Mouse (Mus musculus) cerebellum, postnatal 10 days (tissue): ENCODE results near the gene Ankmy1.

Experiments
- DNase-seq, 2 experiments: peaks; one replicate each; pipeline ENCODE4 v3.0.0; 2021; ENCODE audit warnings: mixed read lengths in 2 of 2

Ankmy1 gene

DNA sequence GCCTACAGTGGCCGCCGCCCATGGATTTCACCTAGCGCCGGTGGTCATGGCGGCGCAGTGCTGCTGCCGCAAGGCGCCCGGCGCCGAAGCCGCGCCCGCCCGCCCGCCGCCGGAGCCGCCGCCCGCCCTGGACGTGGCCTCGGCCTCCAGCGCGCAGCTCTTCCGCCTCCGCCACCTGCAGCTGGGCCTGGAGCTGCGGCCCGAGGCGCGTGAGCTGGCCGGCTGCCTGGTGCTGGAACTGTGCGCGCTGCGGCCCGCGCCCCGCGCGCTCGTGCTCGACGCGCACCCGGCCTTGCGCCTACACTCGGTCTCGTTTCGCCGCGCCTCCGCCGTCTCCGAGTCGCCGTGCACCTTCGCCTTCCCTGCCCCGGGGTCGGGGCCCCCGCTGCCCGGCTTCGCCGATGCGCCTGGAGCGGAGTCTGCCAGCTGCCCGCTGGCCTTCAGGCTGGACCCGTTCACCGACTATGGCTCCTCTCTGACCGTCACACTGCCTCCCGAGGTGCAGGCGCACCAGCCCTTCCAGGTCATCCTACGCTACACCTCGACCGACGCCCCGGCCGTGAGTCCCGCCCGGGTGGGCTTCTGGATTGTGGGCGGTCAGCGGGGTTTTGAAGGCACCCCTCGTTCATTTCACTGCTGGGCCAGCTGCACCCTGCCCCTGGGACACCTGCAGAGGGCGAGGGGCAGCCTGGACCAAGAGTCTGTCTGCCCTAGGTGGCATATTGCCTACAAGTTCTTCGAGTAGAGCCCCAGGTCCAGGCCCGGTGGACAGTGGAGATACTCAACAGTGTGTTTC lies 8.4 kb upstream of the Ankmy1 start:
- DNase-seq: peak; percentile 90 to 91

DNA sequence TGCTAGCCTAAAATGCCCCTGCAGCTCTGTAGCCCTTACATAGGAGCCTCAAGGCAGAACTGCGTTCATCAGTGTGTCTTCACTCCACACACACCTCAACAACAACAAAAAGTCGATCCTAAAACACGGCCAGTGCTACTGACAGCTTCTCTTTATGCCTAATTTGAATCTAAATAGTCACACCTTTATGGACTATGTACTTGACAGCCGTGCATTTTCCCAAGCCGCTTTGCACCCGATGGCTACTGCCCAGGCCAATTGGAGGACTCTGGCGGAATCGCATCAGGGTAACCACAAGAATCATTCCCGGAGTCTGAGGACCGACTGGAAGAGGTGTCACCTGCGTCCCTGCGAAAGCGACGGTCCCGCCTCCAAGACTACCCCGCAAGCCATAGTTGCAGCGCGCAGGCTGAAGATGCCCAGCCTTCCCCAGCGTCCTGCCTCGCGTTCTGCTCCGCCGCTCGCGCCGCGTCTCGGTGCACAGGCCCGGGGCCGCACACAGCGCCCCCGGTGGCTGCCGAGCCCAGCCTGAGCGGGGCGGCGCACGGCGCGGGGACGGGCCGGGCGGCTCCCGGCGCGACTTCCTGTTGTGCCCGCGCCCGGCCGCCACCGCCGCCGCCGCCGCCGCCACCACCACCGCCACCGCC lies 7.7 kb upstream of the Ankmy1 start, which contains the start of gene Rnpepl1:
TSS of gene Rnpepl1 (plus strand) at position 545 of the 647 bp plus-strand sequence.
- DNase-seq: peak; percentile 87 to 89

DNA sequence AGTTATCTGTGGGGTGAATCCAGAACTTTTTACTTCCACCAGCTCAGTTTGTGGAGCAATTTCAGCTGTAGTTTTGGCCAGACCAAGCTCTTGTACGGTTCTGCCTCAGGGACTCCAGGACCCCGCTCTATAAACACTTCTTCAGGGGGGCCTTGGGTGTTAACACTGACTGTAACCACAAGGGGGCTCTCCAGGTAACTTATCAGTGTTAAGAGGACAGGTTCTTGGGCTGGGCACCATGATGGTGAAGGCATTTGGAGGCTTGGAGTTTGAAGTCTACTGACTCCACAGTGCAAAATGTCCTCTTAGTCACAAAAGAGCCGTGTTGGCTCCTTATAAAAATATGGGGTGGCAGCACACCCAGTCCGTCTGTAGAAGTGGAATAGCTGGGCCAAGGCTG lies 6.4 kb upstream of the Ankmy1 start:
- DNase-seq: peak; percentile 47 to 66

DNA sequence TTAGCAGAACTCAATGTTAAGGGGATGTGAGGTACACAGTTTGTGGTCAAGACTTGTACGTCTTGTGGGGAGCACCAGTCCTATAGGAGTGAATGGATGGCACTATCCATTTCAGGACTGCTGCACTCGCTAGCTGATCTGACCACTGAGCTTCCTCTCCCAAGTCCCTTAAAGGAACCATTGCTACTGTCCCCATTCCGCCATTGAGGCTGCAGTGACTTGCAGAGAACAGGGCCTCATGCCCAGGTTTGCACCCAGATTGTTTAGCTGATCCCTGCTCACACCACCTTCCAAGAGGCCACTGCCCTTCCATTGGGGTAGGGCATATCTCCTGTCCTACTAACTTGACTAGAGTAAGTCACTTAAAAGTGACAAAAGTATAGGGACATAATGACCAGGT lies 6.0 kb upstream of the Ankmy1 start:
- no peak for DNase-seq

DNA sequence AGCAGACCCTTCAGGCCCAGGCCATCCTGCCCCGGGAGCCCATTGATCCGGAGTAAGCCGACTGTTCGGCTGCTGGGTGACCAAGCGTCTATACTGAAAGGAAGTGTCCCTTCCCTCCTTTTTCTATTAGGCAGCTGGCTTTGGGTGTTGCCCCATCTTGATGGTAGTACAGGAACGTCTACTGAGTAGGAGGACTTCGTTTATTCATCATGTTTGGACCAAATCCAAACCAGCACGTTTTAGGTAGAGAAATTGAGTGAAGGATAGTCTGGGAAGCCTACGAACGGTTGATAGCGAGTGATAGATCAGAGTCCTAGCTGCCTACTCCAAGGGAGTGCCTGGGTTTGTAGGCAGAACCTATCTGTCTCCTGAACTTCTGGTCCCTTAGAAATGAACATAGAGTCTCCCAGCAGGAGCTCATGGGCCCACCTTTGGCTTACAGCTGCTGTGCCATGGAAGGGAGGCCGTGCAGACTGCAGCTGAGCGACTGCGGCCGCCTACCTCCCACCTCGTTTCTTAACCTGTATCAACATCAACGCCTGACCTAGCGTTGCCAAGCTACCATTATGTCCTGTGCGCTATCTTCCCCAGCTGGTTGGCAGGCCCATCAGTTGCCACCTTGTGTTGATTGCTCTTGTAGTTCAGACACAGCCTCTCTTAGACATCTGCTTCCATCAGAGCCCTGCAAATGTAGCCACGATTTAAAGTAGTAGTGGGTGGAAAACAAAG lies 5.1 kb upstream of the Ankmy1 start:
- DNase-seq: no peak

DNA sequence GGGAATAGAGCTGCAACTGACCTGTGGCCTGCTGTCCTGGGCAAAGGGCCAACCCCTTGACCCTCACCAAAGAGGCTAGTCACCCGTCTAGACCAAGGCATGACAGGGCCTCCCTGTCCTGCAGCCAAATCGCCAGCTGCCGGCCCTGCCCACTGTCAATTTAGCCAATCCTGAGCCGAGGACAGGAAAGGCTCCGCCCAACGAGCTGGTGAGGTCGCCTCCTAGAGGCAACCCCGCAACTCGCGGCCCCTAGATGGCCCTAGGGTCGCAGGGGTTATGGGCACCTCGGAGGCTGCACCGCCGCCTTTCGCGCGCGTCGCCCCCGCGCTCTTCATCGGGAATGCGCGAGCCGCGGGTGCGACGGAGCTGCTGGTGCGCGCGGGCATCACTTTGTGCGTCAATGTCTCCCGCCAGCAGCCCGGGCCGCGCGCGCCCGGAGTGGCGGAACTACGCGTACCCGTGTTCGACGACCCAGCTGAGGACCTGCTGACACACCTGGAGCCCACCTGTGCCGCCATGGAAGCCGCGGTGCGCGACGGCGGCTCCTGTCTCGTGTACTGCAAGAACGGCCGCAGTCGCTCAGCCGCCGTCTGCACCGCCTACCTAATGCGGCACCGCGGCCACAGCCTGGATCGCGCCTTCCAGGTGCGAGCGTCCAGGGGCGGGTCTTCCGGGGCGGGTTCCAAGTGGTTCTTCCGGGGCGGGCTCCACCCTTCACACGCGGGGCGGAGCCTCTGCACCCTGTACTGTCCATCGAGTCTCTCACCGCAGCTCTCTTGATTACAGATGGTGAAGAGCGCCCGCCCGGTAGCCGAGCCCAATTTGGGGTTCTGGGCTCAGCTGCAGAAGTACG lies 4.3 kb upstream of the Ankmy1 start, which contains the start of gene Dusp28:
TSS of gene Dusp28 (plus strand) at position 203 of the 853 bp plus-strand sequence.
- DNase-seq: peak; percentile 93 to 94

DNA sequence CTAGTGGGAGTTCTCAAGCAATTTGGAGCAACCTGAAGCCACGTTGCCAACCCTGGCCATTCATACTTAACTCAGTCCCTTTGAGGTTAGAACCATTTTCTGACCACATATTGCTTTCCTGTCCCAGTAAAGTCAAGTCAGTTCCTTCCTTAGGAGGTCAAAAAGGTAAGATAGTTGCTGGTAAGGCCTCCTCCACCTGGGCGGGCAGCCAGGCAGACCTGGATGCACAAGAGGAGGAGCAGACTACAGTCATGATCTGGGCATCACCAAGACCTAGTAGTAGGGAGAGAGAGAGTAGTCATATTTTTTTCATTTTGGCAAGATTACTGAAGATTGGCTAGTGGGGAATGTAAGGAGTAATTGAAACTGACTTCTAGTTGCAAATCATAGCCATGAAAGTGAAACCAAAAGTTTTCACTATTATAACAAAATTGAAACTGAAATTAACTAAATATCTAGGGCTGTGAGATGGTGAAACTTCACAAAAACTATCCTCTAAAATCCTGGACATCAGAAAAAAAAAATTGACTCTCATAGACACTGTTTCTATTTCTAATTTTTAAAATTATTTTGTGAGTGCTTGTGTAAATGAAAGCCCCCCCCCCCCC lies 3.1 kb upstream of the Ankmy1 start:
- peak in 1 of 2 experiments; percentile 43 for DNase-seq

DNA sequence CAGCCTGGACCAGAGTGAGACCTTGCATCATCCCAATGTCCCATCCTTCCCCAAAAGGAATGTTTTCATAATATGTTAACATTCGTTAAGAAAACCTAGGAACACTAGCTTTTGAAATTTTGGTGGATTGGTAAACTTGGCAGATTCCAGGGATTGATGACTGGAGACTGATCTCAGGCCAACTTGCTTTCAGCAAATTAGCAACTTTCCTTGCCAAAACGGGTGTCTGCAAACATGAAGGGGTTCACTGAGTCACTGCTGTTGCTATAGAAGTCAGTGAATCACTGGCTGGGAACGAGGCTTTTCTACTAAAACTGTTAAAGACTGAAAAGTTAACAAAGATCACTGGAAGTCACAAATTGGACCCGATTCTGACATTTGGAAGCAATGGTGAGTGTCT lies 921 bp upstream of the Ankmy1 start:
- DNase-seq: no peak

DNA sequence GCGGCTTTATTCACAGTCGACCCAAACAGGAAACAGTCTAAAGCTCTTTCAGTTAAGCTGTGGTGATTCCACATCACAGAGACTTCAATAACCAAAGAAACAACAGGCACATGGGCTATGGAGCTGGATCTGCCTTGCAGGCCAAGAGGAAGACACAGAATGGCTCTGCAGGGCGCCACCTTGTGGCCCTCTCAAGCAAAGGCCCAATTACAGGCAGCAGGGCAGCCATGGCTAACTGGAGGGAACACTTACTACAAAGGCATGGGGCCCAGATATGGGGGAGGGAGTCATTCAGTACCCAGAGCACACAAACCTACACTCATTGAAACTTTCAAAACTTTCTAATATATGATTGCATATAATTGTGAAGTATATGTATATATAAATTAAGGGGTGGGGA lies 7.6 kb downstream of the Ankmy1 start:
- peak; percentile 92 for DNase-seq

DNA sequence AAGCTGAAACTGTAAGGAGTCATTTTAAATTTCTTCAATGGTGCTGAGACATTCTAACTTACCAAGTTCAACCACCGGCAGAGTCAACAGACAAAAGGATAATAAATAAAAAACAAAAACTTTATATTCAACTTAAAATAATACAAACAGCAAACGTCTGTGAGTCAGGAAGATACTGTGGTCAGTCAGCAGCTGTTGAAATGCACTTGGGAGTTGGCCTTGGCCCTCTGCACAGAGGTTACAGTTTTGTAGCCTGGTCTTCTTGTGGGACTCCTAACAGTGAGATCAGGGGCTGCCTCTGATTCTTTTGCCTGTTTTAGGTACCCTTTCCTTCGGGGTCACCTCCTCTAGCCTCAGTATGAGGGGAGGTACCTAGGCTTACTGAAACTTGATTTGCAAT lies 8.8 kb downstream of the Ankmy1 start:
- no peak for DNase-seq

DNA sequence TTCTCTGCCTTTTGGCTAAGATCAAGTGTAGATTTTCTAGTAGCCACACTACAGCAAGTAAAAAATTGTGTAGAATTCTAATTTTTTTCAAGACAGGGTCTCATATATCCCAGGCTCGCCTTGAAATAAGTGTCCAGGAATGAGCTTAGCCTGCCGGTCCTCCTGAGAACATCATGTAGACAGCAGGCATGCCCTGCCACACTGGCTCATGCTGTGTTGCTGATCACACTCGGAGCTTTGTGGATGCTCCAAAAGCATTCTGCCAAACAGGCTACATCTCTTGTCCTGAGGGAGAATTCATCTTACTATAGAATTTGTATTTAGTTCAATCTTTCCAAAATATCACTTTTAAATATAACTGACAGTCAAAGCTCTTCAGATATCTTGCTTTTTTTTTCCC lies 9.9 kb downstream of the Ankmy1 start:
- no peak for DNase-seq

DNA sequence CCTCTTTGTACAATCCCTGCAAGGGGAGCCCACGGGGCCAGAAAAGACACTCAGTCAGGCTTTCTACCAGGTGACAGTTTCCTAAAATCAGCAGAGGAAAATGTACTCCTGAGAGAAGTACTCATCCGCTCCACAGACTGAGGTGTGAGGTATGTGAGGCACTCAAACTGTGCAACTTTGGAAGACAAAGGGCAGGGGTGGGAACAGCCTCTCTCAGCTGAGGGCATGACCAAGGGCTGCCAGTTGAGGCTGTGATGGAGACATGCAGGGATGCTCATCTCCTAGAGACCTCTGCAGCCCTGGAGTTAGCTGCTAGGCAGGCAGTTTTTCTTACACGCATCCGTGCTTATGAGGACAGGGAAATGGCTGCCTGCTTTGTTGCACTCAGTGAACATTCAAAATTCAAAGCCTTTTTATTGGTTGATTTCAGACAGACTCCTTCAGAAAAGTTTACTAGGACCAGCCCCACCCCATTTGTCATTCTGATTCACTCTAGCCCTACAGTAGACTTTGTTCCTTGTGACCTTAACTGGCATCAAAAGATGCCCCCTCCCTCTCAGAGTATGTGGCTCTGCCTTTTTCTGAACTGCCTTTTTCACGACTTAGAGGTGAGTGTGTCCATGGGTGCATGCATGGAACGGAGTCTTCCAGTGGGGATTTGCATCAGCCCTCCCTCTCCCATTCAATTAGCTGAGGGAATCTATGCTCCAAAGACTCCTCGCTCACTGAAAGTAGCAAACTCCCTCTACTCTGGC lies 13.6 kb downstream of the Ankmy1 start:
- no peak for DNase-seq

DNA sequence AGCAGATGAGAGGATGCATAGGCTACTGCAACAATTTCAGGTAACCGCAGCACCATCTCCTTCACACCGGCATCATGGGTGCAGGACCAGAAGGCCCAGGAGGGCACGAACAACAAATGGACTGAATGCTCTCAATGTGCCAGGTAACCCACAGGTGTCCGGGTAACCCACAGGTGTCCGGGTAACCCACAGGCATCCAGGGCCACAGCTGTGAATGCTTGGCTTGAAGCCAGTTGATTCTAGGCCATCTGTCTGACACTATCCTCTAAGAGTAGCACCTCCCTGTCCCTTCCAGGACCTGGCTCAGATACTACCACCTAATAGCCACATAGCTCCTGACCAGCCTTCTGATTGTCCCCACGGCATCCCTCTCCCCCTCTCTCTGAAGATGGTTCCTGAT lies 20.7 kb downstream of the Ankmy1 start:
- peak; percentile 56 to 60 for DNase-seq

DNA sequence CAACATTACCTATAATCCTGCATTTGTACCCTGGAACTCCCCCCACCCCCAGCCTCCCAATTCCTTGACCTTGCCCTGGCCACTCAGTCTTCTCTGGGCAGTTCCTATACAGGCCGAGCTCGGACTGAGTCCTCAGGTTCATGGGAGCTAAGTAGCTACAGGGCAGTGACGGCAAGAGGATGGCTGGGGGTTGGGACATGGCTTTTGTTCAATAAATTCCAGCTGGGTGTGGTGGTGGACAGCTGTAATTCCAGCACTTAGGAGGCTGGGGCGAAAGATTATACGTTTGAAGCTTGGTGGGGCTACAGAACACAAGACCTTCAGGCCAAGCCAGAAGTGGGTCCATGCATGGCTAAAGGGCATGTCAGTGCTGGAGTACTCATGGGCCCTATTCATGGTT lies 22.6 kb downstream of the Ankmy1 start:
- DNase-seq: no peak

DNA sequence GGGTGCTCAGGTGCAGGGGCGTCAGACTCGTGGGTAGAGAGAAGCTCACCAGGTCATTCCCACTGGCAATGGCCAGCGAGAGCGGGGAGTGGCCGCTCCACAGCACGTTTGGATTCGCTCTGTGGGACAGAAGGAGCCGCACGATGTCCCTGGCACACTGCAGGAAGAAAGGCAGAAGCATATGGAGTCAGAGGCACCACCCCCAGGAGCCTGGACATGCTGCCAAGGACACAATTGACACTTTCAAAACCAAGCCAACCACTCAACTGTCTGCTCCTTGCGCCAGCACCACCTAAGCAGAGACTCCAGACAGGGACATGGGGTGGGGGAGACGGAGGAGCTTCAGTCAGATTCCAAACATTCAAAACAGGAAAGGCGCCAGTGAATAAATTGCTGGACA lies 23.4 kb downstream of the Ankmy1 start:
- peak; percentile 88 to 93 for DNase-seq

DNA sequence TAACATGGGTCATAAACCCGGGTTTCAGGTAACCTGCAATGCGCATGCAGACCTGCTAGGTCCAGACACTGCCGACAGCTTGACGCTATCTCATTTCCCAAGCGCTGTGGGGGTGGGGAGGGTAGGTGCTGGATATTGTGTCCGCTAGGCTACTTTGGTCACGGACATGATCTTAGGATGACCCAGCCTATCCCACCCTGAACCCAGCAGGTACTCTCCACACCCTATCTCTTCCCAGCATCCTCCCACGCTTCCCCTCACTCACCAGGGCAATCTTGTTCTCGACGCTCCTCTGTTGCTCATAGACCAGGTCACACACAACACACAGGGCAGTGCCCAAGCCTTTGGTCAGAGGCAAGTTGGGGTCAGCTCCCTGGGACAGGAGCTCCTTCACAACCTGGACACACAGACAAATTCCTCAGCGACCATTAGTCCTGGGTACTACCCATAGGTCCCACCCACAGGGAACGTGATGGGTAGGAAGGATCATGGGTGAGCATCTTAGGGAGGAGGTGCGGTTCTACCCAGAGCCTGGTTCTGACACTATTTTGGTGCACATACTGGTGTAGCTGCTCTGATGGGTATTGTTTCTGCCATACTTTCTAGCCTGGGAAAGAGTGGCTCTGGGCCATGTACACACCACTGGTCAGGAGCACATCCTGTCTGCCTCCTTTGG lies 24.5 kb downstream of the Ankmy1 start:
- no peak for DNase-seq

DNA sequence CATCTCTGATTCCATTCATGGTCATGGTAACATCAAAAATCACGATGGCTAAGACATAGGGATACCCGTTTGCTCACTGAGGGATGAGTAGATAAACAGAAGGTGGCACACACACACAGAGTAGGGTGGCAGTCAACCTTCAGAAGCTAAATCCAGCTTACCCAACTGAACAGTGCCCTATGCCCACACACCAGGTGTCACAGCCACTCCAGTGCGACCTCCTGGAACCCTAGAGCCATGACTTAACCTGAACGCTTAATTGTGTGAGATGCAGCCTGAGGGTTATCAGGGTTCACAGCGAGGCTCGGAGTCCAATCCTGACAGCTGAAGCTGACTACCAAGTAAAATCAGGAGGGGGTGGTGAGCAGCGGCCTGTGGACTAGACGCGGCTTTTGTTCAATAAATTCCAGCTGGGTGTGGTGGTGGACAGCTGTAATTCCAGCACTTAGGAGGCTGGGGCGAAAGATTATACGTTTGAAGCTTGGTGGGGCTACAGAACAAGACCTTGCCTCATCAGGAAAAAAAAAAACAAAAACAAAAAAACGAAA lies 25.2 kb downstream of the Ankmy1 start:
- DNase-seq: no peak

DNA sequence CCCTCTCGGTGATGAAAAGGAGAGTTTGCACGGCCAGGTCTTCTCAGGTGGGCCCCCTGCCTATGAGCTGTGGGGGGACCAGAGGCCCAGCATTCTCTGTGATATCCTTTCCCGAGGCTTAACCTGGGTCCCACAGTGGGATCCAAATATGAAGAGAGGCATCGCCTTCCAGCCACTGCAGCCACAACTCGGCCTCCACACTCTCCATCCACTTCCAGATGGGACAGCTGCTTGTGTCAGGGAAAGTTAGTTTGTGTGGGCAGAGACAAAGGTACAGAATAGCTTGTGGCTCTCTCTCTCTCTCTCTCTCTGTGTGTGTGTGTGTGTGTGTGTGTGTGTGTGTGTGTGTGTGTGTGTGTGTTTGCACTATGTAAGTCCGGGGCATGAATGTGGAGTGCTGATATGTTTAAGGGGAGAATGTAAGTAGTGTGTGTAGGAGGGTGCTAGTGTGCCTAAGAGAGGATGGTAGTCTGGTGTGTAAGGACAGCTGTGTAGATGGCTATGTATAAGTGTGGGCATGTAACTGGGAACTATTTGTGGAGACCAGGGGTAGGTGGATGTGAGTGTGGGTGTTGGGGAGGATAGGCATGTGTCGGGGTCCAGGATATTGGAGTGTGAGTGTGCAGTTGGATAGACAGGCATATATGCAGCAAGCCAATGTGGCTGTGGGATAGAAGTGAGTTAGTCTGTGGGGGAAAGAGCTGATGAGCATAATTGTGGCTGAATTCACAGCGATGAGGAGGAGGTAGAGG lies 27.2 kb downstream of the Ankmy1 start:
- DNase-seq: no peak

DNA sequence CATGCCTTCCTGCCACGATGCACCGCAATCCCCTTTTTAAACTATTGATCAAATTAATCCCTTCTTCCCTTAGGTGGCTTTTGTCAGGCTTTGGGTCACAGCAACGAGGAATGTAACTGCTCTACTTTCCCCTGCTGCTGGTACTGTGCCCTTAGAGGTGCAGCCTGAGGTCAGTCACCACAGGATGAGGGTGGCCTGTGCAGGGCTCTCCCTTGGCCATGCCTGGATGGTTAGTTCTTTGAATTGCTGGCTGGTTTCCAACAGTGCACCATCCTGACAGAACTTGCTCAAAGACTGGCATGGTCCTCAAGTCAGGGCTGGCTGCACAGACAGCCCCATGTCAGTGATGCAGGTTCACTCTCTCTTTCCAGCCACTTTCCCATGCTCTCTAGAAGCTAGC lies 28.7 kb downstream of the Ankmy1 start:
- no peak for DNase-seq

DNA sequence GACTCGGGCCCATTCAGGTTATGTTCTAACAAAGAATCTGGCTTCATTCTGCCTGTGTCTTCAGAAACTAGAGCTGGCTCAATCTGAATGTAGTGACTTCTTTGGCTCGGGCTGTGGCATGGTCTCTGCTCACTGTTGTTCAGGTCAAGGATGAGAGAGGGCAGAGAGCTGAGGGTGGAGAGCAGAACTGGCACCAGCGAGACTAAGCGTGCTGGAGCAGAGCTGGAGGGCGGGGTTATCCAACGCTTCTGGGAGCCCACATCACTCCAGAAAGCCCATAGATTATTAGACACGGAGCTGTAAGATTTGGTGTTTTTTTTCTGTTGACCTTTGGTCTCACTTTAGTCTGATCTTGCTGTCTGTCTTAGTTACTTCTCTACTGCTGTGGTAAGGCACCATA lies 30.0 kb downstream of the Ankmy1 start:
- DNase-seq: no peak
